Mouse (Mus musculus) liver, adult 2 months (tissue): ENCODE measurements around the gene Kctd19.

Experiments used
- CTCF ChIP-seq: fragments of 200-500 bp; IDR thresholded peaks from 2 replicates; pipeline ENCODE4 v1.5.1; 2011; ENCODE audit warnings: low read depth, low read length, control low read depth
- POLR2A ChIP-seq: fragments of 200-500 bp; IDR thresholded peaks from 2 replicates; pipeline ENCODE4 v1.6.1; 2011; ENCODE audit warnings: low read length, control low read depth; ENCODE audit not compliant: insufficient read depth; ENCODE audit errors: extremely low read depth

GRCm38 (mm10) chr8:105384070-105384469, 29.2 kb downstream of the Kctd19 start:
- TF ChIP-seq CTCF: no peak
- no peak for TF ChIP-seq POLR2A
